Mouse (Mus musculus) CD8-positive naive resting alpha-beta T cell, adult 2 months (primary cell): ENCODE data around the gene Cdkl2.

Source experiments
- DNase-seq, 2 experiments: peaks; one replicate each; pipeline ENCODE4 v3.0.0; 2022; ENCODE audit warnings: low read depth in 2 of 2, low spot score in 2 of 2

The Cdkl2 gene

DNA sequence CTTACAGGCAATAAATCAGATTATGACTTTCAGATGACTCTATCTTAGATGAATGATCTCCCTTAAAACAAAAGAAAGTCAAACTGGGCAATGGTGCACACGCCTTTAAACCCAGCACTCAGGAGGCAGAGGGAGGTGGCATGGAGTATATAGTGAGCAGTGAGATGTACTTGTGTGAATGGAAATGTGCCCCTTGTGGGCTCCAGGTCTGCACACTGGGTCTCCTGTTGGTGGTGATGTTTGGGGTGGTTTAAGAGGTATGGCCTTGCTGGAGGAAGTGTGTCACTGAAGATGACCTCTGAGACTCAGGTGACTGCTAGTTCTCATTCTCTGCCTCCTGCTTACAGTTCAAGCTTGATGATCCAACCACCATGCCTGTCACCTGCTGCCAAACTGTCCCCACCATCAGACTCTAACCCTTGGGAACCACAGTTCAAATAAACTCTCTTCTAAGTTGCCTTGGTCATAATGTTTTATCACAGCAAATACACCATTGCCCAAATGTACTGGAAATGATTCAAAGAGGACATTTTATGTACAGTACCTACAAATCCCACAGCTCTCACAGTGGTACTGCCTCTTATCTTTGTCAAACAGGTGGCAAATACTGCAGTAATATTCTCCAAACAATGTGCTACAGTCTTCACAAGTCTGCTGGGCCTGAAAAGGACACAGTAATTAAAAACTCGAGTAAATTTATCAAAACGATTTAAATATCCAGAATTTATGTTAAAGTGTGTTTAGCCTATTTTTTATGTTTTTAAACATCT, 86.5 kb downstream of the Cdkl2 start:
- no peak for DNase-seq
